Mouse (Mus musculus) liver, embryonic 12.5 days (tissue): ENCODE measurements around the gene Tnmd. TPM values are rescaled to one million over a fixed set of nuclear protein-coding genes. Genes with fewer than 3 reads are reported as not detected.

Experiments used
- polyA plus RNA-seq: library from polyadenylated mRNA; unstranded; fragments of >200 nt; fragmentation: Nextera tagmentation; extraction: Ambion mirVana; gene quantifications from 2 replicates; pipeline ENCODE4 v1.2.1, GENCODE M21; 2016

Gene Tnmd
- polyA plus RNA-seq, 1 experiment from 2014 or later, result not detected

Other genes with a start within 250 kb of the Tnmd start
- gene Pcdh19, start 162.0 kb upstream of the Tnmd start, polyA plus RNA-seq, result 0.14 and 0.21 TPM in 2 replicates
- gene Tspan6, start 47.4 kb downstream of the Tnmd start, polyA plus RNA-seq, result 30.2 and 33.3 TPM in 2 replicates
- 0.14 and 0.17 TPM in 2 replicates for gene Srpx2, start 57.4 kb downstream of the Tnmd start, polyA plus RNA-seq
- gene Sytl4, start 130.8 kb downstream of the Tnmd start, polyA plus RNA-seq, result 1.7 and 2.0 TPM in 2 replicates
- gene Cstf2, start 208.2 kb downstream of the Tnmd start, polyA plus RNA-seq, result 38.3 and 40.2 TPM in 2 replicates